Mouse (Mus musculus) testis, postnatal 14 days (tissue): ENCODE results near the gene Fbrs.
"Not testable (repeated sequence)": the region's sequence is repeated elsewhere in the genome, so short reads cannot be mapped to it uniquely, and the experiment has no call there.

ENCODE experiments used
- DNase-seq: peaks from one replicate; pipeline ENCODE4 v3.0.0; 2021; ENCODE audit warnings: low spot score

The Fbrs gene

GRCm38 (mm10) chr7:127476336-127476735 is 2.7 kb upstream of the Fbrs start:
- peak; percentile 51 for DNase-seq

- no peak for DNase-seq
Observed at GRCm38 (mm10) chr7:127476855-127477254, 2.1 kb upstream of the Fbrs start.

DNA sequence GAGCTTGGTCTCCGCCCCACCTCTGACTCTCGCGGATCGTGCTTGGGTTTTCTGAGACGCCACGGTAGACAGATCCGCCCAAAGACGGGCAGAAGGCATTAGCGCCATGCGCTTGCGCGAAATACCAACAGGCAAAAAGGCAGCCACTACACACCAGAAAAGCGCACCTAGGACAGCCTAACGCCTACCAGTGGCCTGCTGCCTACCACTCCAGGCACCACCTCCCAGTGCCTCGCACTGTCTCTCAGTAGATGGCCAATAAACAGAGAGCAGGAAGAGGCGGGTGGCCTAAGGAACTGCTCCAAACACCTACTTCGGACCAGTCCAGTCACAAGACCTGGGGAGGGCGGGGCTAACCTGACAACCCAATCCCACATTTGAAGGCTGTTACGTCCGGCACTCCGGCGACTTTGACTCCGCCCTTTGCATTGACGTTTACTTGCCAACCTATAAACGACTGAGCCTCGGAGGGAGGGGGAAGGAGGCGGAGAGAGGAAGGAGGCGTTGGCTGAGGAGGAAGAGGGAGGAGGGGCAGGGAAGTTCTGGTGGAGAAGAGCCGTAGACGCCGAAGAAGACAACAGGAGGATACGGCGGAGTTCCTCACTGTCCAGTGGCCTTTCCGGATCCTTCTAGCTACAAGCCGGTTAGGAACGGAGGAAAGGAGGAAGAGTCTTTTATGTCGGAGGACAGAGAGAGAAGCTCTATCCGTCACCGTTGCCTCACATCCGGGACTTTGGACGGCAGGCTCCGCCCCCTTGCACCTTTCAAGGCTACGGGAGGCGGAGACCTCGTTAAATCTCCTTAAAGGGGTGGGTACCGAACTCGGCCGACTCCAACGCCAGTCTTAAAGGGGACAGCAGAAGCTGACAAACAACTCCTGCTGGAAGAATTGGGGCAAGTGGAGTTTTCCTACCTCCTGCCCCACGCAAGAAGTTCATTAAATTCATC is 1.0 kb upstream of the Fbrs start:
- peak; percentile 99 for DNase-seq

- no peak for DNase-seq
Observed at GRCm38 (mm10) chr7:127479318-127480225, 573 bp downstream of the Fbrs start.

- no peak for DNase-seq
Observed at GRCm38 (mm10) chr7:127480321-127480720, 1.3 kb downstream of the Fbrs start.

GRCm38 (mm10) chr7:127485416-127485815 is 6.4 kb downstream of the Fbrs start:
- no peak for DNase-seq

- not testable (repeated sequence) for DNase-seq
Observed at GRCm38 (mm10) chr7:127488364-127488763, 9.4 kb downstream of the Fbrs start.

DNA sequence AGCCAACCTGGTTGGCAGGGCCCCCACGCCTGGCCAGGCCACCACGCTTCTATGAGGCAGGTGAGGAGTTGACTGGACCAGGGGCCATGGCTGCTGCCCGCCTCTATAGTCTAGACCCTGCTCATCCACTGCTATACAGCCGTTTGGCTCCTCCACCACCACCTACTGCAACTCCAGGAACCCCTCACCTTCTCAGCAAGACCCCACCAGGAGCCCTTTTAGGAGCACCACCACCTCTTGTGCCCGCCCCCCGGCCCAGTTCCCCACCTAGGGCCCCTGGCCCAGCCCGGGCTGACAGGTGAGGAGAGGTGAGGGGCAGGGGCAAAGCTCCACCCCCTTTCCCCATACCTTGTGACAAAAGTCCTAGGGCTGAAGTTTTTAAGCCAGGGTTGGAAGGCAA is 11.0 kb downstream of the Fbrs start:
- DNase-seq = no peak

DNA sequence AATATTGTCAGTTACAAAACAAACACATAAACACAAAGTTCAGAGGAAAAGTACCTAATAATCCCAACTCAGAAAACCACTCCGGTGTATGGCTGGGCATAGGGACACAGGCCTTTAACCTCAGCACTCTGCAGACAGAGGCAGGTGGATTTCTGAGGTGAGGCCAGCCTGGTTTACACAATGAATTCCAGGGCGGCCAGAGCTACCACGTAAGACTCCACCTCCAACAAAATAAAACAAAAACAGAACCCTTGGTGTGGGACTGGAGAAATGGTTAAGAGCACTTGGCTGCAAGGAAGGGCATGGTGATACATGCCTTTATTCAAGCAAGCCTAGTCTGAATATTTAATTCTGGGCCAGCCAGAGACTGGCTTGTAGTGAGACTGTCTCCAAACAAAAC is 12.8 kb downstream of the Fbrs start:
- DNase-seq = no peak

DNA sequence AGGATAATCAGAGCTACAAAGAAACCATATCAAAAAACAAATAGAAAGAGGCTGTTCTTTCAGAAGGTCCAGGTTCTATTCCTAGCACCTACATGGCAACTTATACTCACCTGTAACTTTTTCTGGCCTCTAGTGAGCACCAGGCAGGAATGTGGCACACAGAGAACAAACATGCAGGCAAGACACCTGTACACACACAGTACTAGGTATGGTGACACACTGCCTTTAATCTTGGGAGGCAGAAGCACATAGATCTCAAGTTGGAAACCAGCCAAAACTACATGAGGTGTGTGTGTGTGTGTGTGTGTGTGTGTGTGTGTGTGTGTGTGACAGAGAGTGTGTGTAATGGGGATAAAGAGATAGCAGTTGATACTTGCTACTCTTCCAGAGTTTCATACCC is 15.6 kb downstream of the Fbrs start:
- no peak for DNase-seq

DNA sequence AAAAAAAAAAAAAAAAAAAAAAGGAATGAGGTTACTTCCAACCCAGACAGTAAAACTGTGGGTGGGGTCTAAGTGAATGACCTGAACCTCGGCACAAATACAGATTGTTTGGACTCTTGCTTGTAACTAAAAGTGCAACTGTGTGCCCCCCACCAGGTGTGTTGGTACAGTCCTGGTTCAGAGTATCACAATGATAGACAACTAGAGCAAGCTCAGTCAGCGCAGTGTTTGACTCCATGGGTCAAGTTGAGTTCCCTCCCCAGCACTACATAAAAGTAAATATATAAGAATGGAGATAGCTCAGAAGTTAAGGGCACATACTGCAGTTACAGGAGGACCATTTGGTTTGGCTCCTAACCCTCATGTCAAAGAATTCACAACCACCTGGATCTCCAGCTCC is 18.4 kb downstream of the Fbrs start:
- no peak for DNase-seq

DNA sequence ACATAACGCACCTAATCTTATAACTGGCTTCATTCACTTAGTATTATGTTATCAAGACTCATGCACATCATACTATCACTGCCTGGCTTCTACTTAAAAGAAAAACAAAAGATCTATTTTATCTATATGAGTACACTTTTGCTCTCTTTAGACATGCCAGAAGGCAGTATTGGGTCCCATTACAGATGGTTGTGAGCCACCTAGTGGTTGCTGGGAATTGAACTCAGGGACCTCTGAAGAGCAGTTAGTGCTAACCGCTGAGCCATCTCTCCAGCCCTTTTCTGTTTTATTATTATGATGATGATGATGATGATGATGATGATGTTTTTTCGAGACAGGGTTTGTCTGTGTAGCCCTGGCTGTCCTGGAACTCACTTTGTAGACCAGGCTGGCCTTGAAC is 19.4 kb downstream of the Fbrs start:
- DNase-seq = no peak

GRCm38 (mm10) chr7:127508291-127508690 is 29.3 kb downstream of the Fbrs start:
- DNase-seq = no peak

DNA sequence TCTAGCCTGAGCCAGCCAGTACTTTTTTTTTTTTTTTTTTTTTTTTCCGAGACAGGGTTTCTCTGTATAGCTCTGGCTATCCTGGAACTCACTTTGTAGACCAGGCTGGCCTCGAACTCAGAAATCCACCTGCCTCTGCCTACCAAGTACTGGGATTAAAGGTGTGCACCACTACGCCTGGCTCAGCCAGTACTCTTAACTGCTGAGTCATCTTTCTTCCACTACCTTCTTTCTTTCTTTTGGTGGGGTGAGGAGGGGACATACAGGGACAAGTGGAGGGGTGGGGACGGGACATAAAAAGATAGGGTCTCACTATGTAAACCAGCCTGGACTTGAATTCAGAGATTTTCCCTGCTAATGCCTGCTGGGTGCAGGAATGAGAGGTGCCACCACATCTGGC is 30.8 kb downstream of the Fbrs start:
- DNase-seq = not testable (repeated sequence)

GRCm38 (mm10) chr7:127511241-127511640 is 32.2 kb downstream of the Fbrs start:
- no peak for DNase-seq

DNA sequence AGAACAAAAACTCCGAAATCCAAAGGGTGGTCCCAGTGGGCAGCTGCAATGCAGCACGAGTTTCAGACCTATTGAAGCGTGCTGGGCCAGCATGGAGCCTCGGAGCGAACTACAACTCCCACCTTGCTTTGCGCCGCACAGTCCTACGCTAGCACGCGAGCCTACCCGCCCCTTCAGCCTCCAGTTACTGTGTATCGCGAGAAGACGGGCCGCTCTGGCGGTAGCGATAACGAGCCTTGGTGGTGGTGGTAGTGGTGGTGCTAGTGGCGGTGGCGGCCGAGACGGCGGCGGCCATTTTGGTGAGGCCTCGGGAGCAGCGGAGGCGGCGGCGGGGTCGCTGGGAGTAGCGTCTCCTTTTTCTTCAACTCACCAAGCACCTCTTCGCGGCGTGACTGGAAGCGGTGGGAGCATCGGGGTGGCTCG is 32.8 kb downstream of the Fbrs start, which contains the start of gene Srcap:
Gene Srcap, plus strand, starts transcription at position 176 of the 423 bp plus-strand sequence.
- peak; percentile 98 for DNase-seq

DNA sequence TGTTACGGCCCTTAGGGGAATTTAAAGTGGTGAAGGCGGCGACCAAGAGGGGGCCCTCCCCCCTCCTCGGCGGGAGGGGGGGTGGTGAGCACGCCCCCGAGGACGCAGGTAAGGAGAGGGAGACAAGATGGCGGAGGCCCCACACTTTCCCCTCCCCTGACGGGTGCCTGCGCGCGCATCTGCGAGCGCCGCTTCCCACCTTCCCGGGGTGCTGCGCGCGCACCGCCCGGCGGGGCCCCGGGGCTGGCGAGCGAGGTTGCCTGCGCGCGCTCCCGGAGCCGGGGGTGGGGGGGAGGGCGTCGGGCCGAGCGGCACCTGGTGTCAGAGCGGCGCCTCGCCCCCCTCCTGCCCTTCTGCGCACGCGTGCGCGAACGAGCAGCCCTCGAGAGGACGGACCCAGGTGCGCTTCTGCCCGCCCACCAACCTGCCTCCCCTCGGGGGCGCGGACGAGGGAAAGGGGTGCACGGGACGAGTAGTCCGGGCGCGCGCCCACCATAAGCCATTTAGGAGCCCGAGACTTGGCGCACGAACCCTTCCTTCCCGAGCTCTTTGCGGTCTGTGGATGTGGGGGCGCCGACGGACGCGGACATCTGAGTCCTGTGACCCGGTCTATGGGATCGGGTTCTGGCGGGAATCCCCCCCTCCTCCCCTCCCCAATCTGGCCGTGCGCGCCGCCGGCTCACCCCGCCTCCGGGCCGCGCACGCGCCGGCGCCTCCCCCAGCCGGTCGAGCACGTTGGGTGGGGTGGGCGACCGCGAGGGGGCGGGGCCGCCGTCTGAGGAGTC is 33.4 kb downstream of the Fbrs start:
- DNase-seq = peak; percentile 95

GRCm38 (mm10) chr7:127513016-127513390 is 34.0 kb downstream of the Fbrs start:
- peak; percentile 53 for DNase-seq

DNA sequence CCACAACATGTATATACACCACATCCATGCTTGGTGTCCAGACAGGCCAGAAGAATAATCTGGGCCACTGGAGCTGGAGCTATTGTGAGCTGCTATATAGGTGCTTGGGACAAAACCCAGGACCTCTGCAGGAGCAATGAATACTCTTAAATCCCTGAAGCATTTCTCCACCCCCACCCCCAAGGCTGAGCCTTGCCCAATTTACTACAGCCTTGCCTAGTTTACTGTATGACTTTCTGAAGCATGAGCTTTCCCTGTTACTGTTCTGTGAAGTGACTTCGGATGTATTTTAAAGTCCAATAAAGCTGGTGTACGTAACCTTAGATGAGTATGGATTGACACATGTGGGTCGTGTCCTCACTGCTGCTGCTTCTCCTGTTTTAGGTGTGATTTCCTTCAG is 34.8 kb downstream of the Fbrs start:
- no peak for DNase-seq

- DNase-seq = no peak
Observed at GRCm38 (mm10) chr7:127515846-127516245, 36.8 kb downstream of the Fbrs start.

DNA sequence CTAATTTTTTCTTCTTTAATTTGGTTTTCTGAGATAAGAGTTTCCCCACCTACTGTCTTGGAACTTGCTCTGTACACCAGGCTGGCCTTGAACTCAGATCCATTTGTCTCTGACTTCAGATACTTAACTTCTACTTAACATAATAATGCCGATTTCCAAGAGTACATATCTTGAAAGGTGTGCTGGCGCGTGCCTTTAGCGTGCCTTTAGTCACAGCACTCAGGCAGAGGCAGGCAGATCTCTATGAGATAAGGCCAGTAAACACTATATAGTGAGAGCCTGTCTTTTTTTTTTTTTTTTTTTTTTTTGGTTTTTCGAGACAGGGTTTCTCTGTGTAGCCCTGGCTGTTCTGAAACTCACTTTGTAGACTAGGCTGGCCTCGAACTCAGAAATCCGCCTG is 37.3 kb downstream of the Fbrs start:
- DNase-seq = no peak

- DNase-seq = no peak
Observed at GRCm38 (mm10) chr7:127519284-127519683, 40.3 kb downstream of the Fbrs start, which contains the start of gene Gm42715. Gene Gm42715, plus strand, starts transcription at chr7:127519584.
